Mouse (Mus musculus): ENCODE measurements around the gene Commd8. TPM values are rescaled to one million over a fixed set of nuclear protein-coding genes. Genes with fewer than 3 reads are reported as not detected.

The Commd8 gene
- polyA plus RNA-seq, 1 experiment from 2014 or later: 162 TPM

DNA sequence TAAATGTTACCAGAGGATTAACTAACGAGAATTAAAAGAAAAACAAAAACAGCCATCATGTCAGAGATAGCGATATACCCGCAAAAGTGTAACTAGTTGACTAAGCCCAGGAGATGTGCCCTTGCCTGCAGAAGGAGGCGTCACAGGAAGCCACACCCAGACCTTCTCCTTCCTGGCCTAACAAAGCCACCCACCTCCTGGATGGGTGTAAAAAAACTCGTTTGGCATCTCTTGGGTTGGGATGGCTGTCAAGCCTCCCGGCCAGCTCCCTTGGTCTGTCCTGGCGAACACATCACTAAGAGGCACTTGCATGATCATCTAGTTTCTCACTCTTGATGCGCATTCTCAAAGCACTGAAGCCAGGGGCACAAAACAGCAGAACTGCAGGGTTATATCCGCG is 34.0 kb upstream of the Commd8 start:
- no peak overlapping the region for H3K4me2 ChIP-seq (ENCODE audit: low read depth, low read length)
- no peaks in the 10 kb centered on the region for H3K4me1 ChIP-seq (ENCODE audit: control insufficient read depth, insufficient read depth, low read length)
- ATAC-seq (ENCODE audit: low read depth): no peak
- no peaks in the 10 kb centered on the region for H3K9me3 ChIP-seq (ENCODE audit: control insufficient read depth, low read length)
- H3K9ac ChIP-seq (replicated peaks; ENCODE audit: low read depth, low read length): no peak overlapping the region
- no peak overlapping the region for H3K4me3 ChIP-seq (ENCODE audit: low read depth, low read length)
- WGBS: 46% methylated on average over 10 of the region's 10 CpGs
- no peaks in the 10 kb centered on the region for H3K36me3 ChIP-seq (ENCODE audit: control insufficient read depth, insufficient read depth, low read length)
- H3K27ac ChIP-seq (ENCODE audit: low read depth, low read length): no peak overlapping the region
- H3K27me3 ChIP-seq (ENCODE audit: control insufficient read depth, insufficient read depth, low read length): no peaks in the 10 kb centered on the region

DNA sequence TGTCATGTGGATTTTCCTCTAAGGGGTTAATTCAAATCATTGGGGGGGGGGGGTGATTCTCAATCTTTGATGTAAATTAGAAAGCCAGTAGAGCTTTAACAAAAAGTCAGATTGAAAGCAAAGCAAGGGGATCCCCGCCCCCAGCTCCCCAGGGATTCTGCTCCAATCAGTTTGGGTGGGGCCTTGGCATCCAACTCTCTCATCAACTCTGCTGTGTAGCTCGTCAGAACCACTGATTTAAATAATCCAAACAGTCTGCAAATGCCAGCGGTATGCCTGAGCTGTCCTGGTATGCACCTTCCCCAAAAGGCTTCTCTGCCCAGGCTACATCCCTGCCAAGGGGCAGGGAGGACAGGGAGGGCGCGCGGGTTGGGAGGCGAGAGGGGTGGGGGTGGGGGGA is 33.6 kb upstream of the Commd8 start:
- Histone ChIP-seq H3K36me3 (ENCODE audit: control insufficient read depth, insufficient read depth, low read length) (no peaks in the 10 kb centered on the region), H3K4me2 (ENCODE audit: low read depth, low read length) (no peak overlapping the region), H3K27ac (ENCODE audit: low read depth, low read length) (no peak overlapping the region), H3K4me3 (ENCODE audit: low read depth, low read length) (no peak overlapping the region), H3K27me3 (ENCODE audit: control insufficient read depth, insufficient read depth, low read length) (no peaks in the 10 kb centered on the region), H3K9me3 (ENCODE audit: control insufficient read depth, low read length) (no peaks in the 10 kb centered on the region), H3K4me1 (ENCODE audit: control insufficient read depth, insufficient read depth, low read length) (no peaks in the 10 kb centered on the region), H3K9ac (replicated peaks; ENCODE audit: low read depth, low read length) (no peak overlapping the region)
- WGBS: 26% methylated on average over 7 of the region's 7 CpGs
- no peak for ATAC-seq (ENCODE audit: low read depth)

DNA sequence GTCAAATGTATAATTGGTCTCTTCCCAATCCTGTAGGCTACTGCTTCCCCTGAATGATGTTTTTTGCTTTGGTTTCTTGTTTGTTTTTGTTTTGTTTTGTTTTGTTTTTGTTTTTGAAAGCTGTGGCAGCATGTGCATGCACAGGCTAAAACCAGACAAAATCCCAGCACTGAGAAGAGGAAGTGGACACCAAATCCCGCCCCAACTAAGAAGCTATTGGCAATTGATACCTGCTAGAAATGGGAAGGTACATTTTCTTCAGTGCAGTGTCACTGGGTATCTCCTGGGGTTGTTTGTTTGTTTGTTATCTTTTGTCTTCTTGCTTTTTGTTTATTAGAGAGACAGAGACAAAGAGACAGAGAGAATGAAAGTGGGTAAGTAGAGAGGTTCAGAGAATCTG is 27.5 kb upstream of the Commd8 start:
- Histone ChIP-seq H3K27ac (ENCODE audit: low read depth, low read length) (no peak overlapping the region), H3K9me3 (ENCODE audit: control insufficient read depth, low read length) (no peaks in the 10 kb centered on the region), H3K27me3 (ENCODE audit: control insufficient read depth, insufficient read depth, low read length) (no peaks in the 10 kb centered on the region), H3K4me1 (ENCODE audit: control insufficient read depth, insufficient read depth, low read length) (no peaks in the 10 kb centered on the region), H3K9ac (replicated peaks; ENCODE audit: low read depth, low read length) (no peak overlapping the region), H3K36me3 (ENCODE audit: control insufficient read depth, insufficient read depth, low read length) (no peaks in the 10 kb centered on the region), H3K4me2 (ENCODE audit: low read depth, low read length) (no peak overlapping the region), H3K4me3 (ENCODE audit: low read depth, low read length) (no peak overlapping the region)
- no peak for ATAC-seq (ENCODE audit: low read depth)
- 95% methylated on average over 1 of the region's 1 CpGs for WGBS

DNA sequence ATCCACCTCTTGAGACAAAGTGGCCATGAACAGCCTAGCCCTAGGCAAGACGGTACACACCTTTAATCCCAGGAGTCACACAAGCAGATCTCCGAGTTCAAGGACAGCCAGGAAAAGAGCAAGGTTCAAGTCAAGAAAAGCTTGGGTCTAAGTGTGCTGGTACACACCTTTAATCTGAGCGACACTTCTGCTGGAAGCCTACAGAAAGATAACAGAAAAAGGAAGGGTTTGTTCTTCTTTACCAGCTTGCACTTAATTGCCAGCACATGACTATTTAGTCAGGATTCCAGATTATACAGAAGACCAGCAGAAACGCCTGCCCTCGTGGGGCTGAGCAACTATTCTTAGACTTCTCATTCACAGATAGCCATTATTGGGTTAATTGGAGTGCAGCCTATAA is 23.9 kb upstream of the Commd8 start:
- no peaks in the 10 kb centered on the region for H3K27me3 ChIP-seq (ENCODE audit: control insufficient read depth, insufficient read depth, low read length)
- WGBS: 88% methylated on average over 5 of the region's 5 CpGs
- no peaks in the 10 kb centered on the region for H3K36me3 ChIP-seq (ENCODE audit: control insufficient read depth, insufficient read depth, low read length)
- no peak overlapping the region for H3K4me3 ChIP-seq (ENCODE audit: low read depth, low read length)
- no peak overlapping the region for H3K27ac ChIP-seq (ENCODE audit: low read depth, low read length)
- no peaks in the 10 kb centered on the region for H3K9me3 ChIP-seq (ENCODE audit: control insufficient read depth, low read length)
- H3K9ac ChIP-seq (replicated peaks; ENCODE audit: low read depth, low read length): no peak overlapping the region
- no peak overlapping the region for H3K4me2 ChIP-seq (ENCODE audit: low read depth, low read length)
- ATAC-seq (ENCODE audit: low read depth): no peak
- H3K4me1 ChIP-seq (ENCODE audit: control insufficient read depth, insufficient read depth, low read length): no peaks in the 10 kb centered on the region

DNA sequence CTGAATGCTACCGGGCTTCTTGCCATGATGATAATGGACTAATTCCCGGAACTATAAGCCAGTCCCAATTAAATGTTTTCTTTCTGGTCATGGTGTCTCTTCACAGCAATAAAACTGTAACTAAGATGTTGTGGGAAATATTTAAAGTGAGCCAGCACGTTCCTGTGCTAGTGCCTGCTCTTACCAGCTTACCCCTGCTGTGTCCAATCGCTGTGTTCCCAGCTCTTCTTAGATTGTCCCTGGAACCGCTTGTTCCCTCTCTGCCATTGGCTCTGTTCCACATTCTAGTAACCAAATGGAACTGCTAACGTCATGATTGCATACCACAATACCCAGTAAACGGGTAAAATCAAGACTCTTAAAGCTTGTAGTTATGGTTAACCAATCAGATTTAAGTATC is 23.2 kb upstream of the Commd8 start:
- Histone ChIP-seq H3K4me2 (ENCODE audit: low read depth, low read length) (no peak overlapping the region), H3K27ac (ENCODE audit: low read depth, low read length) (no peak overlapping the region), H3K9ac (replicated peaks; ENCODE audit: low read depth, low read length) (no peak overlapping the region), H3K4me1 (ENCODE audit: control insufficient read depth, insufficient read depth, low read length) (no peaks in the 10 kb centered on the region), H3K9me3 (ENCODE audit: control insufficient read depth, low read length) (no peaks in the 10 kb centered on the region), H3K27me3 (ENCODE audit: control insufficient read depth, insufficient read depth, low read length) (no peaks in the 10 kb centered on the region), H3K36me3 (ENCODE audit: control insufficient read depth, insufficient read depth, low read length) (no peaks in the 10 kb centered on the region), H3K4me3 (ENCODE audit: low read depth, low read length) (no peak overlapping the region)
- no peak for ATAC-seq (ENCODE audit: low read depth)
- 75% methylated on average over 7 of the region's 7 CpGs for WGBS

DNA sequence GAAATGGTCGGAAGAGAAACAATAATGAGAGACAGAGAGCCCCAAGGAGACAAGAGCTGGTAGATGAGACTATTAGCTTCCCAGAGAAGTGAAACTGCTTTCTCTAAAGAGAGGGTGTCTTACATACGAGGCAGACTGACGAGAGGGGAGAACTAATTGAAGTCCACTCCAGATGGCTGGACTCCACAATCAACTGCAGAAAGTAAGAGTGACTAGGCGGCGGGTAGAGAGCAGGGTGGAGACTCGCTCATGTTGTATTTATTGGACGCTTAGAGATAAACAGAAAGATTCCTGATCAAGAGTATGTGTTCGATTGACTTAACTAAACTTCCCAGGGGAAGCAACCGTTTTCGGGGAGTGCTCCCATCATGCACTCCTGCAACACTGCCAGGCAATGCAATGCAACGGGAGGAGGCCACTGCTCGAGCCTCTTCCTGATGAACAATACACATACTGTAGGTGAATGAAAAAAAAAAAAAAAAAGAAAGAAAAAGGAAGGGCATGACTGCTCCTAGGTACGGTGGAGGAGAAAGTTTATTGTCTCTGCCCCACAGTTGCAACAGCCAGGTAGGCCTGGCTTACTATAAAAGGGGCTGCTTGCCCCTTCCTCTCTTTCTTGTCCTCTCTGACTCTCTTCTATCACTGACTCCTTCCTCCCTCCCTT is 16.6 kb upstream of the Commd8 start:
- Histone ChIP-seq H3K4me2 (ENCODE audit: low read depth, low read length) (no peak overlapping the region), H3K9me3 (ENCODE audit: control insufficient read depth, low read length) (no peaks in the 10 kb centered on the region), H3K36me3 (ENCODE audit: control insufficient read depth, insufficient read depth, low read length) (no peaks in the 10 kb centered on the region), H3K4me3 (ENCODE audit: low read depth, low read length) (no peak overlapping the region), H3K27me3 (ENCODE audit: control insufficient read depth, insufficient read depth, low read length) (no peaks in the 10 kb centered on the region), H3K4me1 (ENCODE audit: control insufficient read depth, insufficient read depth, low read length) (no peaks in the 10 kb centered on the region), H3K9ac (replicated peaks; ENCODE audit: low read depth, low read length) (no peak overlapping the region), H3K27ac (ENCODE audit: low read depth, low read length) (no peak overlapping the region)
- no peak for ATAC-seq (ENCODE audit: low read depth)
- WGBS: 87% methylated on average over 13 of the region's 13 CpGs

DNA sequence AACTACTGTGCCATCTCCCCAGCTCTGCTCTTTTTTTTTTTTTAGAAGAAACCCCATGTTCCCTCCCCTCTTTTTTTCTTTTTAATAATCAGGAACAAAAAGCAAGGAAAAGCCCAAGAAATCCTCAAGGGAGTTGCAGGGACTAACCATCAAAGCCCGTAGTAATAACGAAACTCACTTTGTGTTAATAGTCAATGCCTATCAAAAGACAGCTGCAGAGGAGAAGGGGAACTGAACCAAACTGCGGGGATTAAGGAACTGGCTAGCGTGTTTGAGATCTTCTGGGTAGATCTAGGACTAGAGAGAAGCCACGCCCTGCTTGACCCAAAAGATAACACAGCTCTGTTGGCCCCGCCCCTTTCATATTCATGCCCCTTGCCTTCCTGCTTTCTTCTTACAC is 15.9 kb upstream of the Commd8 start:
- Histone ChIP-seq H3K36me3 (ENCODE audit: control insufficient read depth, insufficient read depth, low read length) (no peaks in the 10 kb centered on the region), H3K9ac (replicated peaks; ENCODE audit: low read depth, low read length) (no peak overlapping the region), H3K9me3 (ENCODE audit: control insufficient read depth, low read length) (no peaks in the 10 kb centered on the region), H3K4me1 (ENCODE audit: control insufficient read depth, insufficient read depth, low read length) (no peaks in the 10 kb centered on the region), H3K4me3 (ENCODE audit: low read depth, low read length) (no peak overlapping the region), H3K27ac (ENCODE audit: low read depth, low read length) (no peak overlapping the region), H3K4me2 (ENCODE audit: low read depth, low read length) (no peak overlapping the region), H3K27me3 (ENCODE audit: control insufficient read depth, insufficient read depth, low read length) (no peaks in the 10 kb centered on the region)
- WGBS: 85% methylated on average over 6 of the region's 6 CpGs
- no peak for ATAC-seq (ENCODE audit: low read depth)

DNA sequence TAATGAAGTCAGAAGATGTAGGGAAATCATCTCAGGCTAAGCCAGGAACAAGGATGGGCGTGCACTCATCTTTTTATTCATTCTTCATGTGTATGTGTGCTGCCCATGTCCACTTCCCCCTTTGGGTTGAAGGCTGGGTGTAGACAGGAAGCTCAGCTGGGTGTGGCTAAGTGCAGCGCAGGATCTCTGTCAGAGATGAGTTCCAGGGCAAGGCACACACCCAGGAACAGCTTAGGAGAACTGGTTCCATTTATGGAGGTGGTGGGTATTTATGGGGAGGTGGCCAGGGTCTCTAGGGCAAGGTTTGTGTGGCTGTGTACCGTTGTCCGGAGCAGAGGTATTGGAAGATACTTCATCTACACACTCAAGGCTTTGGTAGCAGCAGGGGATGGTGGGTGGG is 14.8 kb upstream of the Commd8 start:
- no peak overlapping the region for H3K9ac ChIP-seq (replicated peaks; ENCODE audit: low read depth, low read length)
- H3K36me3 ChIP-seq (ENCODE audit: control insufficient read depth, insufficient read depth, low read length): no peaks in the 10 kb centered on the region
- WGBS: 91% methylated on average over 4 of the region's 4 CpGs
- ATAC-seq (ENCODE audit: low read depth): no peak
- H3K4me3 ChIP-seq (ENCODE audit: low read depth, low read length): no peak overlapping the region
- no peaks in the 10 kb centered on the region for H3K9me3 ChIP-seq (ENCODE audit: control insufficient read depth, low read length)
- H3K4me2 ChIP-seq (ENCODE audit: low read depth, low read length): no peak overlapping the region
- H3K27me3 ChIP-seq (ENCODE audit: control insufficient read depth, insufficient read depth, low read length): no peaks in the 10 kb centered on the region
- no peaks in the 10 kb centered on the region for H3K4me1 ChIP-seq (ENCODE audit: control insufficient read depth, insufficient read depth, low read length)
- H3K27ac ChIP-seq (ENCODE audit: low read depth, low read length): no peak overlapping the region

DNA sequence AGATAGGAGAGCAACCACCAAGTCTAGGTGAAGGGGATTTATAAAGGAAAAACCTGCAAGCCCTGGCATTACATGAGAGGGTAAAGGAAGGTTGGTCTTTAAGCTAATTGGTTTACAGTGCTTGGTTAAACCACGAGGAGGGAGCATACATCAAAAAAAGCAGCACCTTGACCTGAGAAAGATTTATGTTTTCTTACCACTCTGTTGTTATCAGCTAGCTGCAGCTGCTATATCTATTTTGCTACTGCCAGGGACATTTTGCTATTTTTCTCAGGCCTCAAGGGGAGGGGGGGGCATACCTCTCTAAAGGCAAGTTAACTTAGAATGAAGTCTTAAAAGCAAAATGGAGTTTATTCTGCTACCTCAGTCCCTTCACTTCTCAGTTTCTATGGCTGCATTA is 13.2 kb upstream of the Commd8 start:
- H3K27ac ChIP-seq (ENCODE audit: low read depth, low read length): no peak overlapping the region
- H3K27me3 ChIP-seq (ENCODE audit: control insufficient read depth, insufficient read depth, low read length): no peaks in the 10 kb centered on the region
- WGBS: 34% methylated on average over 1 of the region's 1 CpGs
- no peak for ATAC-seq (ENCODE audit: low read depth)
- no peaks in the 10 kb centered on the region for H3K36me3 ChIP-seq (ENCODE audit: control insufficient read depth, insufficient read depth, low read length)
- no peaks in the 10 kb centered on the region for H3K9me3 ChIP-seq (ENCODE audit: control insufficient read depth, low read length)
- H3K4me3 ChIP-seq (ENCODE audit: low read depth, low read length): no peak overlapping the region
- no peak overlapping the region for H3K9ac ChIP-seq (replicated peaks; ENCODE audit: low read depth, low read length)
- no peak overlapping the region for H3K4me2 ChIP-seq (ENCODE audit: low read depth, low read length)
- no peaks in the 10 kb centered on the region for H3K4me1 ChIP-seq (ENCODE audit: control insufficient read depth, insufficient read depth, low read length)
